Mouse (Mus musculus): ENCODE results near the gene Sipa1l1. TPM values are rescaled to one million over a fixed set of nuclear protein-coding genes. Genes with fewer than 3 reads are reported as not detected.
A peak's percentile ranks its signal among the peaks of the same experiment; 100 is the strongest.

Sipa1l1 gene
- polyA plus RNA-seq, 1 experiment from 2014 or later, result 16.9 TPM

GRCm38 (mm10) chr12:82412291-82413032 is 243.3 kb downstream of the Sipa1l1 start:
- Histone ChIP-seq H3K4me2 (no peak overlapping the region), H3K4me3 (no peak overlapping the region), H3K27ac (peak overlapping the region; percentile 70), H3K9ac (no peak overlapping the region), H3K4me1 (replicated peaks) (peaks cover 57% of the 10 kb centered on the region), H3K27me3 (no peaks in the 10 kb centered on the region), H3K9me3 (replicated peaks) (no peaks in the 10 kb centered on the region), H3K36me3 (peaks cover 12% of the 10 kb centered on the region)
- ATAC-seq (replicated peaks; ENCODE audit: insufficient number of reproducible peaks, insufficient read depth, low FRiP score, low read depth), result no peak
- WGBS, result 45% methylated on average over 3 of the region's 3 CpGs

GRCm38 (mm10) chr12:82415690-82416364 is 246.7 kb downstream of the Sipa1l1 start:
- peaks cover 15% of the 10 kb centered on the region for H3K36me3 ChIP-seq
- H3K9ac ChIP-seq, result no peak overlapping the region
- H3K4me1 ChIP-seq (replicated peaks), result peaks cover 46% of the 10 kb centered on the region
- H3K27ac ChIP-seq, result peak overlapping the region; percentile 61
- WGBS, result 31% methylated on average over 4 of the region's 4 CpGs
- no peak overlapping the region for H3K4me2 ChIP-seq
- peak; percentile 74 for ATAC-seq (replicated peaks; ENCODE audit: insufficient number of reproducible peaks, insufficient read depth, low FRiP score, low read depth)
- no peaks in the 10 kb centered on the region for H3K9me3 ChIP-seq (replicated peaks)
- H3K4me3 ChIP-seq, result no peak overlapping the region
- no peaks in the 10 kb centered on the region for H3K27me3 ChIP-seq

- Histone ChIP-seq H3K4me1 (replicated peaks) (peaks cover 36% of the 10 kb centered on the region), H3K9ac (no peak overlapping the region), H3K27me3 (no peaks in the 10 kb centered on the region), H3K9me3 (replicated peaks) (no peaks in the 10 kb centered on the region), H3K4me2 (no peak overlapping the region), H3K36me3 (peaks cover 25% of the 10 kb centered on the region), H3K4me3 (no peak overlapping the region), H3K27ac (no peak overlapping the region)
- ATAC-seq (replicated peaks; ENCODE audit: insufficient number of reproducible peaks, insufficient read depth, low FRiP score, low read depth), result no peak
- WGBS, result 87% methylated on average over 8 of the region's 8 CpGs
Observed at GRCm38 (mm10) chr12:82419027-82419426, 249.9 kb downstream of the Sipa1l1 start.

GRCm38 (mm10) chr12:82424783-82425182 is 255.7 kb downstream of the Sipa1l1 start:
- Histone ChIP-seq H3K27ac (peak overlapping the region; percentile 72), H3K27me3 (no peaks in the 10 kb centered on the region), H3K9ac (no peak overlapping the region), H3K4me2 (peak overlapping the region; percentile 34), H3K9me3 (replicated peaks) (no peaks in the 10 kb centered on the region), H3K4me3 (peak overlapping the region; percentile 20; the same call in 1 of the 2 replicates), H3K4me1 (replicated peaks) (peaks cover 21% of the 10 kb centered on the region), H3K36me3 (peaks cover 15% of the 10 kb centered on the region)
- WGBS, result 50% methylated on average over 15 of the region's 15 CpGs
- ATAC-seq (replicated peaks; ENCODE audit: insufficient number of reproducible peaks, insufficient read depth, low FRiP score, low read depth), result peak; percentile 82

- no peaks in the 10 kb centered on the region for H3K9me3 ChIP-seq (replicated peaks)
- peaks cover 14% of the 10 kb centered on the region for H3K4me1 ChIP-seq (replicated peaks)
- peaks cover 16% of the 10 kb centered on the region for H3K36me3 ChIP-seq
- no peak overlapping the region for H3K4me2 ChIP-seq
- H3K27me3 ChIP-seq, result no peaks in the 10 kb centered on the region
- no peak overlapping the region for H3K27ac ChIP-seq
- no peak overlapping the region for H3K4me3 ChIP-seq
- WGBS, result 86% methylated on average over 11 of the region's 11 CpGs
- H3K9ac ChIP-seq, result no peak overlapping the region
- no peak for ATAC-seq (replicated peaks; ENCODE audit: insufficient number of reproducible peaks, insufficient read depth, low FRiP score, low read depth)
Observed at GRCm38 (mm10) chr12:82425853-82426252, 256.7 kb downstream of the Sipa1l1 start.

GRCm38 (mm10) chr12:82427416-82427815 is 258.3 kb downstream of the Sipa1l1 start:
- H3K9ac ChIP-seq, result no peak overlapping the region
- no peaks in the 10 kb centered on the region for H3K9me3 ChIP-seq (replicated peaks)
- H3K27me3 ChIP-seq, result no peaks in the 10 kb centered on the region
- no peak for ATAC-seq (replicated peaks; ENCODE audit: insufficient number of reproducible peaks, insufficient read depth, low FRiP score, low read depth)
- WGBS, result 61% methylated on average over 2 of the region's 2 CpGs
- H3K27ac ChIP-seq, result no peak overlapping the region
- H3K36me3 ChIP-seq, result peaks cover 14% of the 10 kb centered on the region
- H3K4me3 ChIP-seq, result no peak overlapping the region
- peaks cover 14% of the 10 kb centered on the region for H3K4me1 ChIP-seq (replicated peaks)
- no peak overlapping the region for H3K4me2 ChIP-seq

GRCm38 (mm10) chr12:82428466-82428865 is 259.3 kb downstream of the Sipa1l1 start:
- 75% methylated on average over 9 of the region's 9 CpGs for whole genome bisulfite sequencing
- no peak overlapping the region for H3K9ac ChIP-seq
- H3K4me1 ChIP-seq (replicated peaks), result peaks cover 14% of the 10 kb centered on the region
- H3K27me3 ChIP-seq, result no peaks in the 10 kb centered on the region
- no peak overlapping the region for H3K4me2 ChIP-seq
- no peak for ATAC-seq (replicated peaks; ENCODE audit: insufficient number of reproducible peaks, insufficient read depth, low FRiP score, low read depth)
- no peak overlapping the region for H3K27ac ChIP-seq
- no peaks in the 10 kb centered on the region for H3K9me3 ChIP-seq (replicated peaks)
- peaks cover 5% of the 10 kb centered on the region; the same call in 1 of the 2 replicates for H3K36me3 ChIP-seq
- no peak overlapping the region for H3K4me3 ChIP-seq

GRCm38 (mm10) chr12:82433311-82433710 is 264.2 kb downstream of the Sipa1l1 start:
- H3K4me1 ChIP-seq (replicated peaks), result no peaks in the 10 kb centered on the region
- no peak for ATAC-seq (replicated peaks; ENCODE audit: insufficient number of reproducible peaks, insufficient read depth, low FRiP score, low read depth)
- H3K9me3 ChIP-seq (replicated peaks), result no peaks in the 10 kb centered on the region
- no peak overlapping the region for H3K4me3 ChIP-seq
- no peak overlapping the region for H3K9ac ChIP-seq
- H3K4me2 ChIP-seq, result no peak overlapping the region
- H3K27ac ChIP-seq, result no peak overlapping the region
- peaks cover 8% of the 10 kb centered on the region; the same call in 1 of the 2 replicates for H3K36me3 ChIP-seq
- no peaks in the 10 kb centered on the region for H3K27me3 ChIP-seq
- WGBS, result 73% methylated on average over 4 of the region's 4 CpGs

GRCm38 (mm10) chr12:82434591-82434990 is 265.5 kb downstream of the Sipa1l1 start:
- no peak for ATAC-seq (replicated peaks; ENCODE audit: insufficient number of reproducible peaks, insufficient read depth, low FRiP score, low read depth)
- H3K9ac ChIP-seq, result no peak overlapping the region
- no peak overlapping the region for H3K27ac ChIP-seq
- H3K4me1 ChIP-seq (replicated peaks), result no peaks in the 10 kb centered on the region
- peaks cover 19% of the 10 kb centered on the region; the same call in 1 of the 2 replicates for H3K36me3 ChIP-seq
- 86% methylated on average over 9 of the region's 9 CpGs for WGBS
- H3K4me2 ChIP-seq, result no peak overlapping the region
- no peak overlapping the region for H3K4me3 ChIP-seq
- no peaks in the 10 kb centered on the region for H3K27me3 ChIP-seq
- no peaks in the 10 kb centered on the region for H3K9me3 ChIP-seq (replicated peaks)

- Histone ChIP-seq H3K4me3 (no peak overlapping the region), H3K27ac (no peak overlapping the region), H3K27me3 (no peaks in the 10 kb centered on the region), H3K4me2 (no peak overlapping the region), H3K4me1 (replicated peaks) (no peaks in the 10 kb centered on the region), H3K9ac (no peak overlapping the region), H3K36me3 (peaks cover 26% of the 10 kb centered on the region), H3K9me3 (replicated peaks) (no peaks in the 10 kb centered on the region)
- WGBS, result 68% methylated on average over 3 of the region's 3 CpGs
- ATAC-seq (replicated peaks; ENCODE audit: insufficient number of reproducible peaks, insufficient read depth, low FRiP score, low read depth), result no peak
Observed at GRCm38 (mm10) chr12:82441479-82441878, 272.4 kb downstream of the Sipa1l1 start.

GRCm38 (mm10) chr12:82446609-82447024 is 277.5 kb downstream of the Sipa1l1 start:
- no peaks in the 10 kb centered on the region for H3K9me3 ChIP-seq (replicated peaks)
- no peak for ATAC-seq (replicated peaks; ENCODE audit: insufficient number of reproducible peaks, insufficient read depth, low FRiP score, low read depth)
- H3K4me3 ChIP-seq, result no peak overlapping the region
- no peaks in the 10 kb centered on the region for H3K4me1 ChIP-seq (replicated peaks)
- peaks cover 28% of the 10 kb centered on the region for H3K36me3 ChIP-seq
- H3K4me2 ChIP-seq, result no peak overlapping the region
- 87% methylated on average over 8 of the region's 8 CpGs for WGBS
- H3K9ac ChIP-seq, result no peak overlapping the region
- H3K27ac ChIP-seq, result no peak overlapping the region
- H3K27me3 ChIP-seq, result no peaks in the 10 kb centered on the region

Data from heart, embryonic 15.5 days (tissue).